Mouse (Mus musculus) midbrain, embryonic 13.5 days (tissue): ENCODE data around the gene Zfpm1. TPM values are rescaled to one million over a fixed set of nuclear protein-coding genes. Genes with fewer than 3 reads are reported as not detected.

ENCODE experiments used
- ATAC-seq: fragments of 200-750 bp; cut with Nextera tagmentation; 2 replicates; pipeline ENCODE4 v1.8.0; 2017; ENCODE audit warnings: mild to moderate bottlenecking, moderate TSS enrichment, moderate library complexity
- H3K27ac ChIP-seq: fragments of 300-500 bp; sonication (generic); 2 replicates; pipeline ENCODE4 v1.5.1; 2015; ENCODE audit warnings: inconsistent platforms, mild to moderate bottlenecking, moderate library complexity
- H3K27me3 ChIP-seq: fragments of 300-500 bp; sonication (generic); 2 replicates; pipeline ENCODE4 v1.6.1; 2015; ENCODE audit warnings: mild to moderate bottlenecking, inconsistent platforms
- H3K36me3 ChIP-seq: fragments of 300-500 bp; sonication (generic); 2 replicates; pipeline ENCODE4 v1.6.1; 2015; ENCODE audit warnings: mild to moderate bottlenecking, inconsistent platforms
- H3K4me1 ChIP-seq: fragments of 300-500 bp; sonication (generic); replicated peaks from 2 replicates; pipeline ENCODE4 v1.6.1; 2015; ENCODE audit warnings: inconsistent platforms
- H3K4me2 ChIP-seq: fragments of 300-500 bp; sonication (generic); replicated peaks from 2 replicates; pipeline ENCODE4 v1.6.1; 2015; ENCODE audit warnings: moderate library complexity, mild to moderate bottlenecking, inconsistent platforms
- H3K4me3 ChIP-seq: fragments of 300-500 bp; sonication (generic); replicated peaks from 2 replicates; pipeline ENCODE4 v1.5.1; 2015; ENCODE audit warnings: mild to moderate bottlenecking, inconsistent platforms
- H3K9ac ChIP-seq: fragments of 300-500 bp; sonication (generic); replicated peaks from 2 replicates; pipeline ENCODE4 v1.6.1; 2015; ENCODE audit warnings: mild to moderate bottlenecking, inconsistent platforms
- H3K9me3 ChIP-seq: fragments of 300-500 bp; sonication (generic); 2 replicates; pipeline ENCODE4 v1.6.1; 2016; ENCODE audit warnings: mild to moderate bottlenecking, inconsistent platforms
- WGBS: fragments of 180-500 bp; shearing (Covaris S2); methylation state at CpG from one replicate; pipeline ENCODE4 v1.1.7; 2015; 5-methylcytosine and 5-hydroxymethylcytosine counted together
- polyA plus RNA-seq: library from polyadenylated mRNA; unstranded; fragments of >200 nt; fragmentation: Nextera tagmentation; extraction: Ambion mirVana; gene quantifications from 2 replicates; pipeline ENCODE4 v1.2.1, GENCODE M21; 2015

The Zfpm1 gene
- 1.5 and 2.1 TPM in 2 replicates for polyA plus RNA-seq

GRCm38 (mm10) chr8:122282035-122282358, at the start of gene Zfpm1:
Gene Zfpm1, plus strand, starts transcription at chr8:122282141.
- ATAC-seq = no peak
- H3K9me3 ChIP-seq = no peaks in the 10 kb centered on the region
- H3K36me3 ChIP-seq = no peaks in the 10 kb centered on the region
- H3K4me3 ChIP-seq = peak within 1 kb of the TSS; percentile 74
- peaks cover 51% of the 10 kb centered on the region for H3K4me1 ChIP-seq
- peak within 1 kb of the TSS; percentile 80 for H3K9ac ChIP-seq
- H3K27ac ChIP-seq = peak within 1 kb of the TSS; percentile 73
- WGBS = under 1% methylated on average over 38 of the region's 60 CpGs
- H3K4me2 ChIP-seq = peak within 1 kb of the TSS; percentile 99
- peaks cover 41% of the 10 kb centered on the region for H3K27me3 ChIP-seq

GRCm38 (mm10) chr8:122234055-122234454, 47.9 kb upstream of the Zfpm1 start:
- Histone ChIP-seq H3K27ac (no peak overlapping the region), H3K4me3 (no peak overlapping the region), H3K4me2 (no peak overlapping the region), H3K4me1 (peaks cover 13% of the 10 kb centered on the region), H3K9me3 (no peaks in the 10 kb centered on the region), H3K9ac (no peak overlapping the region), H3K36me3 (no peaks in the 10 kb centered on the region), H3K27me3 (peaks cover 36% of the 10 kb centered on the region)
- ATAC-seq = no peak
- WGBS = 43% methylated on average over 11 of the region's 11 CpGs

GRCm38 (mm10) chr8:122236521-122236920, 45.4 kb upstream of the Zfpm1 start:
- Histone ChIP-seq H3K4me1 (no peaks in the 10 kb centered on the region), H3K27me3 (peaks cover 11% of the 10 kb centered on the region), H3K9me3 (no peaks in the 10 kb centered on the region), H3K4me2 (no peak overlapping the region), H3K4me3 (no peak overlapping the region), H3K36me3 (no peaks in the 10 kb centered on the region), H3K27ac (no peak overlapping the region), H3K9ac (no peak overlapping the region)
- WGBS = 85% methylated on average over 3 of the region's 3 CpGs
- no peak for ATAC-seq

GRCm38 (mm10) chr8:122238225-122238624, 43.7 kb upstream of the Zfpm1 start:
- Histone ChIP-seq H3K9me3 (no peaks in the 10 kb centered on the region), H3K4me1 (no peaks in the 10 kb centered on the region), H3K4me2 (no peak overlapping the region), H3K27ac (no peak overlapping the region), H3K36me3 (no peaks in the 10 kb centered on the region), H3K4me3 (no peak overlapping the region), H3K9ac (no peak overlapping the region), H3K27me3 (no peaks in the 10 kb centered on the region)
- 84% methylated on average over 11 of the region's 11 CpGs for WGBS
- ATAC-seq = no peak

GRCm38 (mm10) chr8:122238731-122239130, 43.2 kb upstream of the Zfpm1 start:
- Histone ChIP-seq H3K4me1 (no peaks in the 10 kb centered on the region), H3K9me3 (no peaks in the 10 kb centered on the region), H3K36me3 (no peaks in the 10 kb centered on the region), H3K27me3 (no peaks in the 10 kb centered on the region), H3K9ac (no peak overlapping the region), H3K4me3 (no peak overlapping the region), H3K27ac (no peak overlapping the region), H3K4me2 (no peak overlapping the region)
- ATAC-seq = no peak
- 75% methylated on average over 8 of the region's 8 CpGs for WGBS

GRCm38 (mm10) chr8:122240241-122241026, 41.5 kb upstream of the Zfpm1 start:
- Histone ChIP-seq H3K4me1 (no peaks in the 10 kb centered on the region), H3K27me3 (no peaks in the 10 kb centered on the region), H3K4me3 (no peak overlapping the region), H3K27ac (no peak overlapping the region), H3K4me2 (no peak overlapping the region), H3K9ac (no peak overlapping the region), H3K36me3 (no peaks in the 10 kb centered on the region), H3K9me3 (no peaks in the 10 kb centered on the region)
- 88% methylated on average over 16 of the region's 16 CpGs for WGBS
- no peak for ATAC-seq

GRCm38 (mm10) chr8:122243310-122243709, 38.6 kb upstream of the Zfpm1 start:
- Histone ChIP-seq H3K9me3 (no peaks in the 10 kb centered on the region), H3K4me3 (no peak overlapping the region), H3K36me3 (no peaks in the 10 kb centered on the region), H3K27ac (no peak overlapping the region), H3K4me1 (no peaks in the 10 kb centered on the region), H3K4me2 (no peak overlapping the region), H3K9ac (no peak overlapping the region), H3K27me3 (no peaks in the 10 kb centered on the region)
- WGBS = 84% methylated on average over 4 of the region's 4 CpGs
- no peak for ATAC-seq

GRCm38 (mm10) chr8:122245161-122245560, 36.8 kb upstream of the Zfpm1 start:
- H3K9me3 ChIP-seq = no peaks in the 10 kb centered on the region
- no peak overlapping the region for H3K9ac ChIP-seq
- no peak for ATAC-seq
- H3K27ac ChIP-seq = no peak overlapping the region
- H3K4me2 ChIP-seq = no peak overlapping the region
- no peaks in the 10 kb centered on the region for H3K27me3 ChIP-seq
- WGBS = 82% methylated on average over 6 of the region's 6 CpGs
- H3K4me1 ChIP-seq = no peaks in the 10 kb centered on the region
- no peaks in the 10 kb centered on the region for H3K36me3 ChIP-seq
- no peak overlapping the region for H3K4me3 ChIP-seq

- no peak overlapping the region for H3K9ac ChIP-seq
- 46% methylated on average over 12 of the region's 12 CpGs for WGBS
- no peaks in the 10 kb centered on the region for H3K36me3 ChIP-seq
- no peak for ATAC-seq
- H3K4me1 ChIP-seq = no peaks in the 10 kb centered on the region
- no peaks in the 10 kb centered on the region for H3K9me3 ChIP-seq
- H3K27ac ChIP-seq = no peak overlapping the region
- H3K4me2 ChIP-seq = no peak overlapping the region
- H3K27me3 ChIP-seq = no peaks in the 10 kb centered on the region
- H3K4me3 ChIP-seq = no peak overlapping the region
Observed at GRCm38 (mm10) chr8:122246257-122247211, 35.4 kb upstream of the Zfpm1 start.

GRCm38 (mm10) chr8:122251739-122252138, 30.2 kb upstream of the Zfpm1 start:
- no peak overlapping the region for H3K9ac ChIP-seq

GRCm38 (mm10) chr8:122252366-122252765, 29.6 kb upstream of the Zfpm1 start:
- Histone ChIP-seq H3K9ac (no peak overlapping the region), H3K27ac (no peak overlapping the region), H3K4me1 (no peaks in the 10 kb centered on the region), H3K36me3 (no peaks in the 10 kb centered on the region), H3K4me3 (no peak overlapping the region), H3K27me3 (no peaks in the 10 kb centered on the region), H3K4me2 (no peak overlapping the region), H3K9me3 (no peaks in the 10 kb centered on the region)
- 58% methylated on average over 5 of the region's 5 CpGs for WGBS
- ATAC-seq = no peak

More at GRCm38 (mm10) chr8:122251739-122252138, 30.2 kb upstream of the Zfpm1 start:
- 86% methylated on average over 1 of the region's 1 CpGs for WGBS
- Histone ChIP-seq H3K27ac (no peak overlapping the region), H3K27me3 (no peaks in the 10 kb centered on the region), H3K4me2 (no peak overlapping the region), H3K4me3 (no peak overlapping the region), H3K36me3 (no peaks in the 10 kb centered on the region), H3K9me3 (no peaks in the 10 kb centered on the region), H3K4me1 (no peaks in the 10 kb centered on the region)
- ATAC-seq = no peak

- Histone ChIP-seq H3K4me1 (no peaks in the 10 kb centered on the region; the same call in 1 of the 2 replicates), H3K36me3 (no peaks in the 10 kb centered on the region), H3K4me2 (no peak overlapping the region), H3K9me3 (no peaks in the 10 kb centered on the region), H3K27me3 (peaks cover 3% of the 10 kb centered on the region), H3K9ac (no peak overlapping the region), H3K27ac (no peak overlapping the region), H3K4me3 (no peak overlapping the region)
- ATAC-seq = no peak; the same call in 1 of the 2 replicates
- WGBS = 44% methylated on average over 2 of the region's 2 CpGs
Observed at GRCm38 (mm10) chr8:122259351-122259750, 22.6 kb upstream of the Zfpm1 start.
